In the genomic region with DNA sequence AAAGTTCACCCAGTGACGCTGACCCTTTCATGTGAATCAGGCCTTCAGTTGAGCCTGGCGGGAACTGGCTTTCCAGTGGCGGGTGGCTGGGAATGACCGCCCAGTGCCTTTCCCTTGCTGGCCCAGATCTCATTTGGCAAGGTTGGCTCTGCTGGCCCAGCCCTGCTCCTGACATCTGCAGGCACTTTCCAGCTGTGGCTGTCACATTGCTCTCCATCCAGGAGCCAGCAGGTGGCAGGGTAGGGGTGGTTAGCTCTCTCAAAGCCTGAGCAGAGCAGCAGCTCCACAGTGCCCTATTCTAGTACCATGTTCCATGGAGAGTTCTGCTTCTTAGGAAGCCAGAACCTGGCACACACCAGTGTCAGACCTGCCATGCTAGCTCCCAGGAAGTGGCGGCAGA, we compare ENCODE assay signal across 7 mouse cellular contexts. TPM values are rescaled to one million over a fixed set of nuclear protein-coding genes. Genes with fewer than 3 reads are reported as not detected.
DNase-seq lines count a peak whose midpoint lies in the region; ATAC-seq and TF ChIP-seq lines count a peak whose summit lies in the region.

No protein-coding gene starts in this region.

- H3K9me3 ChIP-seq in intestine, embryonic 14.5 days (ENCODE audit: control insufficient read depth, low read length) = no peaks in the 10 kb centered on the region

- peaks cover 30% of the 10 kb centered on the region for H3K4me1 ChIP-seq in cortical plate, adult 2 months (ENCODE audit: control insufficient read depth, insufficient read depth, low read length)
- H3K4me1 ChIP-seq in intestine, embryonic 14.5 days (replicated peaks; ENCODE audit: control insufficient read depth, insufficient read depth, low read length) = peaks cover 27% of the 10 kb centered on the region
- H3K4me1 ChIP-seq in small intestine, adult 2 months (ENCODE audit: control insufficient read depth, insufficient read depth, insufficient read length, low read length) = peaks cover 43% of the 10 kb centered on the region; the same call in 1 of the 2 replicates

- peak overlapping the region; percentile 93; the same call in 1 of the 2 replicates for H3K4me3 ChIP-seq in cortical plate, adult 2 months (ENCODE audit: insufficient read depth, low read length)
- H3K4me3 ChIP-seq in intestine, embryonic 14.5 days (ENCODE audit: low read depth, low read length) = no peak overlapping the region
- H3K4me3 ChIP-seq in small intestine, adult 2 months (ENCODE audit: low read depth, low read length) = no peak overlapping the region

- peaks cover under 1% of the 10 kb centered on the region; the same call in 1 of the 2 replicates for H3K36me3 ChIP-seq in intestine, embryonic 14.5 days (ENCODE audit: control insufficient read depth, insufficient read depth, low read length)
- no peaks in the 10 kb centered on the region for H3K36me3 ChIP-seq in small intestine, adult 2 months (ENCODE audit: control insufficient read depth, insufficient read depth, low read length)

- 39% methylated on average over 5 of the region's 5 CpGs for WGBS in intestine, embryonic 14.5 days
- 25% methylated on average over 5 of the region's 5 CpGs for WGBS in small intestine, adult 2 months

- TF ChIP-seq POLR2A in cortical plate, adult 2 months (IDR thresholded peaks at IDR 0.05; ENCODE audit: extremely low read depth, insufficient read depth, low read length) = no peak
- TF ChIP-seq POLR2A in small intestine, adult 2 months (IDR thresholded peaks at IDR 0.05; ENCODE audit: low read depth, low read length) = no peak

- intact Hi-C loops in left cerebral cortex, postnatal 36 days (cut with DNase I) = loop anchor here (5.0 to 10.0 kb wide), 2 partner anchors 50 to 237 kb away; a partner anchor contains a TSS

- peak overlapping the region; percentile 36 for H3K27ac ChIP-seq in cortical plate, adult 2 months (ENCODE audit: insufficient read depth, low read length)
- no peak overlapping the region for H3K27ac ChIP-seq in intestine, embryonic 14.5 days (ENCODE audit: low read depth)
- H3K27ac ChIP-seq in small intestine, adult 2 months (ENCODE audit: insufficient read depth, low read depth, low read length) = peak overlapping the region; percentile 51

- no peaks in the 10 kb centered on the region for H3K27me3 ChIP-seq in intestine, embryonic 14.5 days (replicated peaks; ENCODE audit: control insufficient read depth, insufficient read depth, low read length)
- no peaks in the 10 kb centered on the region for H3K27me3 ChIP-seq in small intestine, adult 2 months (ENCODE audit: control insufficient read depth, insufficient read depth, low read length)

- peak; percentile 36 for ATAC-seq in activated CD4-positive, CD25-positive, alpha-beta regulatory T cell, adult 4 months
- ATAC-seq in intestine, embryonic 14.5 days (replicated peaks; ENCODE audit: low FRiP score, low TSS enrichment, low read depth) = no peak
- peak; percentile 90 for ATAC-seq in megakaryocyte-erythroid progenitor cell, adult 5-6 weeks (replicated peaks; ENCODE audit: low FRiP score, low TSS enrichment, poor library complexity, severe bottlenecking)

- H3K4me2 ChIP-seq in intestine, embryonic 14.5 days (ENCODE audit: low read length) = no peak overlapping the region

- H3K9ac ChIP-seq in intestine, embryonic 14.5 days (ENCODE audit: low read length) = no peak overlapping the region

- DNase-seq in gastrocnemius, postnatal 25 days = peak; percentile 91
- peak; percentile 72 for DNase-seq in intestine, embryonic 14.5 days (ENCODE audit: low spot score)
- peak; percentile 55 to 56 for DNase-seq in left cerebral cortex, postnatal 36 days (ENCODE audit: low spot score in 2 of 2)

- peak; percentile 50 for TF ChIP-seq CTCF in cortical plate, adult 2 months (IDR thresholded peaks at IDR 0.05; ENCODE audit: extremely low read depth, insufficient read depth, low read length)
- TF ChIP-seq CTCF in small intestine, adult 2 months (IDR thresholded peaks at IDR 0.05; ENCODE audit: extremely low read depth, insufficient read length, insufficient replicate concordance, low read depth, low read length) = peak; percentile 76; the same call in 1 of the 2 replicates

RNA-seq across cellular contexts. Expression of a gene that starts 2.7 kb away (rescaled TPM):
- 10 to 100 TPM; 13.6 to 18.0 TPM for polyA plus RNA-seq in activated CD4-positive, CD25-positive, alpha-beta regulatory T cell, adult 4 months (2017; shearing (Covaris generic))
- polyA plus RNA-seq in cortical plate, adult 2 months (2012; rRNA removed) = 45.9 and 47.8 TPM in 2 replicates
- total RNA-seq in gastrocnemius, postnatal 25 days (2021) = 10 to 100 TPM; 24.6 TPM
- polyA plus RNA-seq in intestine, embryonic 14.5 days (2014; fragmentation: Nextera tagmentation; extraction: Ambion mirVana) = 21.1 and 22.7 TPM in 2 replicates
- 10 to 100 TPM; 37.2 to 65.0 TPM for total RNA-seq in left cerebral cortex, postnatal 36 days (2021)
- total RNA-seq in megakaryocyte-erythroid progenitor cell, adult 5-6 weeks (2014; fragmentation: Nextera tagmentation) = 67.0 and 83.2 TPM in 2 replicates
- 9.9 and 14.0 TPM in 2 replicates for total RNA-seq in megakaryocyte-erythroid progenitor cell, adult 5-6 weeks (2017)
- polyA plus RNA-seq in small intestine, adult 2 months (2012; rRNA removed) = 57.6 and 83.7 TPM in 2 replicates

RNA-seq across cellular contexts. Expression of a gene that starts 15.7 kb away (rescaled TPM):
- 10 to 100 TPM; 22.7 to 24.0 TPM for polyA plus RNA-seq in activated CD4-positive, CD25-positive, alpha-beta regulatory T cell, adult 4 months (2017; shearing (Covaris generic))
- 157 and 159 TPM in 2 replicates for polyA plus RNA-seq in cortical plate, adult 2 months (2012; rRNA removed)
- 10 to 100 TPM; 22.1 to 25.0 TPM for total RNA-seq in gastrocnemius, postnatal 25 days (2021)
- polyA plus RNA-seq in intestine, embryonic 14.5 days (2014; fragmentation: Nextera tagmentation; extraction: Ambion mirVana) = 74.1 and 77.4 TPM in 2 replicates
- 100 to 1,000 TPM; 133 to 160 TPM for total RNA-seq in left cerebral cortex, postnatal 36 days (2021)
- 54.1 and 79.5 TPM in 2 replicates for total RNA-seq in megakaryocyte-erythroid progenitor cell, adult 5-6 weeks (2014; fragmentation: Nextera tagmentation)
- total RNA-seq in megakaryocyte-erythroid progenitor cell, adult 5-6 weeks (2017) = 36.6 and 37.8 TPM in 2 replicates
- polyA plus RNA-seq in small intestine, adult 2 months (2012; rRNA removed) = 64.9 and 110 TPM in 2 replicates

RNA-seq across cellular contexts. Expression of a gene that starts 40.3 kb away (rescaled TPM):
- polyA plus RNA-seq in activated CD4-positive, CD25-positive, alpha-beta regulatory T cell, adult 4 months (2017; shearing (Covaris generic)) = 10 to 100 TPM; 18.9 to 19.9 TPM
- polyA plus RNA-seq in cortical plate, adult 2 months (2012; rRNA removed) = 38.9 and 46.1 TPM in 2 replicates
- total RNA-seq in gastrocnemius, postnatal 25 days (2021) = 10 to 100 TPM; 24.0 to 24.9 TPM
- 85.4 and 89.3 TPM in 2 replicates for polyA plus RNA-seq in intestine, embryonic 14.5 days (2014; fragmentation: Nextera tagmentation; extraction: Ambion mirVana)
- 10 to 100 TPM; 44.3 to 53.0 TPM for total RNA-seq in left cerebral cortex, postnatal 36 days (2021)
- total RNA-seq in megakaryocyte-erythroid progenitor cell, adult 5-6 weeks (2014; fragmentation: Nextera tagmentation) = 97.7 and 118 TPM in 2 replicates
- total RNA-seq in megakaryocyte-erythroid progenitor cell, adult 5-6 weeks (2017) = 24.1 and 27.1 TPM in 2 replicates
- polyA plus RNA-seq in small intestine, adult 2 months (2012; rRNA removed) = 23.0 and 40.2 TPM in 2 replicates

RNA-seq across cellular contexts. Expression of a gene that starts 40.7 kb away (rescaled TPM):
- 100 to 1,000 TPM; 121 to 156 TPM for polyA plus RNA-seq in activated CD4-positive, CD25-positive, alpha-beta regulatory T cell, adult 4 months (2017; shearing (Covaris generic))
- polyA plus RNA-seq in cortical plate, adult 2 months (2012; rRNA removed) = 59.5 and 62.6 TPM in 2 replicates
- 10 to 100 TPM; 22.4 to 27.3 TPM for total RNA-seq in gastrocnemius, postnatal 25 days (2021)
- polyA plus RNA-seq in intestine, embryonic 14.5 days (2014; fragmentation: Nextera tagmentation; extraction: Ambion mirVana) = 125 TPM in 2 replicates
- total RNA-seq in left cerebral cortex, postnatal 36 days (2021) = 10 to 100 TPM; 53.5 to 63.2 TPM
- total RNA-seq in megakaryocyte-erythroid progenitor cell, adult 5-6 weeks (2014; fragmentation: Nextera tagmentation) = 114 and 155 TPM in 2 replicates
- total RNA-seq in megakaryocyte-erythroid progenitor cell, adult 5-6 weeks (2017) = 41.1 and 51.5 TPM in 2 replicates
- 26.0 and 41.8 TPM in 2 replicates for polyA plus RNA-seq in small intestine, adult 2 months (2012; rRNA removed)

RNA-seq across cellular contexts. Expression of a gene that starts 47.3 kb away (rescaled TPM):
- not detected for polyA plus RNA-seq in activated CD4-positive, CD25-positive, alpha-beta regulatory T cell, adult 4 months (2017; shearing (Covaris generic))
- polyA plus RNA-seq in cortical plate, adult 2 months (2012; rRNA removed) = 1.6 and 2.3 TPM in 2 replicates
- under 1 TPM; 0.20 to 0.21 TPM for total RNA-seq in gastrocnemius, postnatal 25 days (2021)
- polyA plus RNA-seq in intestine, embryonic 14.5 days (2014; fragmentation: Nextera tagmentation; extraction: Ambion mirVana) = 0.11 TPM in 1 of 2 replicates, not detected in the other
- total RNA-seq in left cerebral cortex, postnatal 36 days (2021) = 1 to 10 TPM; 1.2 to 2.0 TPM
- 0.59 TPM in 1 of 2 replicates, not detected in the other for total RNA-seq in megakaryocyte-erythroid progenitor cell, adult 5-6 weeks (2014; fragmentation: Nextera tagmentation)
- total RNA-seq in megakaryocyte-erythroid progenitor cell, adult 5-6 weeks (2017) = not detected in 2 replicates
- polyA plus RNA-seq in small intestine, adult 2 months (2012; rRNA removed) = 0.87 and 0.95 TPM in 2 replicates
